Mouse (Mus musculus): ENCODE results near the gene Snrnp40. TPM values are rescaled to one million over a fixed set of nuclear protein-coding genes. Genes with fewer than 3 reads are reported as not detected.

Snrnp40 gene
- polyA plus RNA-seq (2012; fragmentation: generic; extraction: Trizol): 10 to 100 TPM; 32.9 to 51.8 TPM

DNA sequence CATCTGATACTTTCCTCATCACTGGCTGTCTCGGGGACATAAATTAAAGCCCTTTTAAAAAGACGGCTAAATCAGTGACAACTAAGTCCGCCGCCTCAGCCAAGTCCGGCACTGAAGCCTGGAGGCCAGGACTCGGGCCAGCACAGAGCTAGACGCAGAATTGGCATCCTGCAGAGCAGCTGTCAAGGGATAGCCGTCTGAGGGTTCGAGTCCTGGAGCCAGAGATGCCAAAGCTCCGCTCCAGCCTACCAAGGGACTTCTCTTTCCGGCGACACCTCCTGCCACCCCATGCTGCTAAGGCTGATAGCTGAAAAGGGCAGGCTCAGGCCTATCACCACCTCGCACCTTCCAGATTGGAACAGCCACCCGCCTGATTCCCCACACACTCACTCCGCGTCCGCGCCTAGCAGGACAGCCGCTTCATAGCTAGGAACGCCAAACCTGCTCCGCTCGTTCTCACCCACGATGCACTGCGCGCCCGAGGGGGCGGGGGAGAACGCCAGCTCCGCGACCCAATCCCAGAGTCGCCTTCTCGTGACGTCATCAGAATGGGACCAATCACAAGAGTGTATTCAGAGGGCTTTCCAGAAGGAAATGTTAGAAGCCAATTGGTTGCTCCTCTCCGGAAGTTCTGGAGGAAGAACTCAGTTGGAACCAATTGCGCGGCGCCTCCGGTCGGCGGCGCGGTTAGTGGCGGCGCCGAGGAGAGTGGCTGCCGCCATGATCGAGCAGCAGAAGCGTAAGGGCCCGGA lies at the start of gene Snrnp40, which contains the start of gene Zcchc17:
Gene Snrnp40 (plus strand): TSS at position 647 of the 752 bp plus-strand sequence.
Gene Zcchc17 (minus strand): TSS at position 458 of the 752 bp plus-strand sequence.

Other genes with a start within 250 kb of the Snrnp40 start
- under 1 TPM; 0.08 to 0.19 TPM for gene Hcrtr1, start 220.8 kb upstream of the Snrnp40 start, polyA plus RNA-seq (2012; fragmentation: generic; extraction: Trizol)
- 10 to 100 TPM; 28.2 to 62.6 TPM for gene Tinagl1, start 185.0 kb upstream of the Snrnp40 start, polyA plus RNA-seq (2012; fragmentation: generic; extraction: Trizol)
- not detected for gene Gm853, start 137.7 kb upstream of the Snrnp40 start, polyA plus RNA-seq (2012; fragmentation: generic; extraction: Trizol)
- gene Serinc2, start 80.9 kb upstream of the Snrnp40 start, polyA plus RNA-seq (2012; fragmentation: generic; extraction: Trizol): under 1 TPM; 0.20 TPM
- not detected for gene Fabp3, start 51.5 kb upstream of the Snrnp40 start, polyA plus RNA-seq (2012; fragmentation: generic; extraction: Trizol)
- gene Gm10570, start 51.5 kb upstream of the Snrnp40 start, polyA plus RNA-seq (2012; fragmentation: generic; extraction: Trizol): under 1 TPM; 0.06 to 0.19 TPM
- 10 to 100 TPM; 31.2 to 35.0 TPM for gene Zcchc17, start 189 bp upstream of the Snrnp40 start, polyA plus RNA-seq (2012; fragmentation: generic; extraction: Trizol)
- 10 to 100 TPM in 1 of 2 experiments, 1 to 10 TPM in 1; 5.8 to 29.5 TPM for gene Nkain1, start 214.0 kb downstream of the Snrnp40 start, polyA plus RNA-seq (2012; fragmentation: generic; extraction: Trizol)

Data from C3H10T1/2 (cell line).